Mouse (Mus musculus): Measurements from ENCODE around the gene Lmx1a. TPM values are rescaled to one million over a fixed set of nuclear protein-coding genes. Genes with fewer than 3 reads are reported as not detected.
A peak's percentile ranks its signal among the peaks of the same experiment; 100 is the strongest.

Lmx1a gene
- polyA plus RNA-seq, 1 experiment from 2014 or later = 18.7 TPM

DNA sequence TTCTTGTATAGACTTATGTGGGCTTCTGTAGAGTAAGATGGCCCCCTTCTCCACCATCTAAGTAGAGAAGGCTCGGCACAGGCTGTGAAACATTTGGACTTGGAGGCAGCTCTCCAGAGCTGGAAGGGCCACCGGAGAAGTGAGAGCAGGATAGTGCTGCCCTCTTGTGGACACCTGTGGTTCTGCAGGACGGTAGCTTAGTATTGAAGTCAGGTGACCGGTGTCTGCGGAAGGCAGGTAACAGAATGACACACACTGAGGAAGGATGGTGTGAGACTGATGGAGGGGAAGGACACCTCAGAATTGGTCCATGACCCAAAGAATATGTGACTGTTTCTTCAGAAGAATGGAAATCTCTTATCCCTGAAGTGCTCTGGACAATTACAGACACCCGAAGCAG lies 19.2 kb upstream of the Lmx1a start:
- ATAC-seq (ENCODE audit: low FRiP score) (no peak), DNase-seq (ENCODE audit: low spot score, missing footprints) (no peak)
- 32% methylated on average over 6 of the region's 6 CpGs for WGBS
- Histone ChIP-seq H3K4me2 (no peak overlapping the region), H3K27me3 (ENCODE audit: control insufficient read depth, insufficient read depth, low read length) (peaks cover 17% of the 10 kb centered on the region), H3K4me1 (ENCODE audit: control insufficient read depth, insufficient read depth, low read length) (peaks cover 2% of the 10 kb centered on the region; the same call in 1 of the 2 replicates), H3K27ac (ENCODE audit: low read depth, low read length) (no peak overlapping the region), H3K9me3 (ENCODE audit: control insufficient read depth, low read length) (no peaks in the 10 kb centered on the region), H3K4me3 (ENCODE audit: low read depth, low read length) (no peak overlapping the region), H3K9ac (ENCODE audit: low read length) (no peak overlapping the region), H3K36me3 (ENCODE audit: control insufficient read depth, insufficient read depth, low read length) (no peaks in the 10 kb centered on the region)

DNA sequence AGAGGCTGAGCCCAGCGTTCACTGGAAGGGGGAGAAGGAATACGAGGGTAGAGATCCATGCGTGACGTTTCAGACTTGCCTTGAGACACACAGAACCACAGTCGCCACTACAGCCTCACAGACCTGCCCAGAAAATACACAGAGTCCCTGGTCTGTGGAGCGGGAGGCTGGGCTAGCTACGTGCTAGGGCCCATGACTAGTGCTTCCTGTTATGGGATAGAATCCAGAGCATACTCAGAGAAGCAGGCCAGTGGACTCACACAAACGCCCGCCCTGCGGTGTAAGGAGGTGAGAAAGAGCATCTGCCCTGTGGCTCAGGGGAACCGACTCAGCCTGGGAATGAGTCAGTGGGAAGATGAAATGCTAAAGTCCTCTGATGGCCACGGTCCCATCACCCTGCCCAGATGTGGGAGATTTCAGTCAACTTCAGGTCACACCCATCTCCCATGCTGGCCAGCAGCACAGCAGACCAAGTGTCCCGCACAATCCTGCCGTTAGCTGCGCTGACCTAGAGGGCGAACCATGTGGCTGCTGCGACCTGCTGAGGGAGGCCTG lies 16.5 kb upstream of the Lmx1a start:
- WGBS = 22% methylated on average over 17 of the region's 17 CpGs
- Histone ChIP-seq H3K9ac (ENCODE audit: low read length) (no peak overlapping the region), H3K36me3 (ENCODE audit: control insufficient read depth, insufficient read depth, low read length) (no peaks in the 10 kb centered on the region), H3K27me3 (ENCODE audit: control insufficient read depth, insufficient read depth, low read length) (peaks cover 17% of the 10 kb centered on the region), H3K4me2 (no peak overlapping the region), H3K4me3 (ENCODE audit: low read depth, low read length) (no peak overlapping the region), H3K4me1 (ENCODE audit: control insufficient read depth, insufficient read depth, low read length) (peaks cover 2% of the 10 kb centered on the region; the same call in 1 of the 2 replicates), H3K27ac (ENCODE audit: low read depth, low read length) (no peak overlapping the region), H3K9me3 (ENCODE audit: control insufficient read depth, low read length) (no peaks in the 10 kb centered on the region)
- DNase-seq (ENCODE audit: low spot score, missing footprints) = no peak
- no peak for ATAC-seq (ENCODE audit: low FRiP score)

GRCm38 (mm10) chr1:167679061-167679460 lies 10.0 kb upstream of the Lmx1a start:
- Histone ChIP-seq H3K36me3 (ENCODE audit: control insufficient read depth, insufficient read depth, low read length) (no peaks in the 10 kb centered on the region), H3K4me3 (ENCODE audit: low read depth, low read length) (no peak overlapping the region), H3K9me3 (ENCODE audit: control insufficient read depth, low read length) (peaks cover 4% of the 10 kb centered on the region; the same call in 1 of the 2 replicates), H3K4me1 (ENCODE audit: control insufficient read depth, insufficient read depth, low read length) (no peaks in the 10 kb centered on the region), H3K4me2 (no peak overlapping the region), H3K27me3 (ENCODE audit: control insufficient read depth, insufficient read depth, low read length) (no peaks in the 10 kb centered on the region), H3K9ac (ENCODE audit: low read length) (no peak overlapping the region), H3K27ac (ENCODE audit: low read depth, low read length) (no peak overlapping the region)
- 90% methylated on average over 6 of the region's 6 CpGs for WGBS
- ATAC-seq (ENCODE audit: low FRiP score) = no peak
- DNase-seq (ENCODE audit: low spot score, missing footprints) = no peak

- DNase-seq (ENCODE audit: low spot score, missing footprints) (peak; percentile 95), ATAC-seq (ENCODE audit: low FRiP score) (no peak)
- no peaks in the 10 kb centered on the region for H3K36me3 ChIP-seq (ENCODE audit: control insufficient read depth, insufficient read depth, low read length)
- peaks cover 4% of the 10 kb centered on the region; the same call in 1 of the 2 replicates for H3K9me3 ChIP-seq (ENCODE audit: control insufficient read depth, low read length)
- peaks cover 68% of the 10 kb centered on the region for H3K27me3 ChIP-seq (ENCODE audit: control insufficient read depth, insufficient read depth, low read length)
- peak overlapping the region; percentile 75 for H3K4me2 ChIP-seq
- WGBS = 0% methylated on average over 8 of the region's 8 CpGs
- H3K4me1 ChIP-seq (ENCODE audit: control insufficient read depth, insufficient read depth, low read length) = peaks cover 11% of the 10 kb centered on the region
- H3K9ac ChIP-seq (ENCODE audit: low read length) = peak overlapping the region; percentile 64
- H3K4me3 ChIP-seq (ENCODE audit: low read depth, low read length) = peak overlapping the region; percentile 49
- H3K27ac ChIP-seq (ENCODE audit: low read depth, low read length) = no peak overlapping the region
Observed at GRCm38 (mm10) chr1:167688001-167688346, 1.1 kb upstream of the Lmx1a start.

DNA sequence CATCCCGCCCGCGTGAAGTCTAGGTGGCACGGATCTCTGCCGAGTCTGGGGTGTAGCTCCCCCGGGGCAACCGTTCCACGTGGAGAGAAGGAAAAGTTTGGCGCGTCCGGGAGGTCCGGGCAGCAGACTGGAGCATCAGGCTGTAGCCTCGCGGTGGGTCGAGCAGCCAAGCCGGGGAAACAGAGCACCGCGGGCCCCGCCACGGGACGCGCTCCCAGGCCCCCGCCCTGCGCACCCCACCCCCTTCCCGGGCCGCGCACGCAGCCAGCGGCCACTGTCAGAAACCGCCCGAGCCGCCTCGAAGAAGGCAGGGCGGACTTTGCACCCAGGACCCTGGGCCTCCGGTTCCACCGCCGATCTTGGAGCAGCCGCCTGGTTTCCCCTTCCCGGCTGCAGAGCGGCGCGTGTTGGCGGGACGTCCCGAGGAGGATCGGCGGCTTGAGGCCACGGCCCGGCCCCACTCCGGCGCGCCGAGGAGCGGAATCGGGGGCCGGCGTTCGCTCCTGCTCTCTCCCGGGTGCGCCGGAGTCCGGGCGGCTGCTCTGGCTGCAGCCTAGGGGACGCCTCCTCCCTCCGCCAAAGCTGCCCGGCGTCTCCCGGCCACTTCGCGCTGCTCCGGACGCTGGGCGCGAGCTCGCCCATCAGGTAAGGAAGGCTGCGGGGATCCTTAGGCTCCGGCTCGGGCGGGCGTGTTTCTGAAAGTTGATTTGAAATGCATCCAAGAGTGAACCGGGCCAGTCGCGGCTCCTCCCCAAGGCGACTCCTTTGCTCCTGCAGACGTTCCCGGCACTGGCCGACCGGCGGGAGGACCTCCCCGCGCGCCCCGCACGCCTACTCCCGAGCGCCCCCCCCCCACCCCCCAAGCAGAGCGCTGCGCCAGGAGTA lies 448 bp upstream of the Lmx1a start:
- H3K4me2 ChIP-seq = peak overlapping the region; percentile 75
- H3K27me3 ChIP-seq (ENCODE audit: control insufficient read depth, insufficient read depth, low read length) = peaks cover 73% of the 10 kb centered on the region
- ATAC-seq (ENCODE audit: low FRiP score) (peak; percentile 60), DNase-seq (ENCODE audit: low spot score, missing footprints) (peak; percentile 95)
- WGBS = under 1% methylated on average over 98 of the region's 98 CpGs
- peaks cover 4% of the 10 kb centered on the region; the same call in 1 of the 2 replicates for H3K9me3 ChIP-seq (ENCODE audit: control insufficient read depth, low read length)
- H3K36me3 ChIP-seq (ENCODE audit: control insufficient read depth, insufficient read depth, low read length) = no peaks in the 10 kb centered on the region
- peak overlapping the region; percentile 49 for H3K4me3 ChIP-seq (ENCODE audit: low read depth, low read length)
- peak overlapping the region; percentile 64 for H3K9ac ChIP-seq (ENCODE audit: low read length)
- H3K4me1 ChIP-seq (ENCODE audit: control insufficient read depth, insufficient read depth, low read length) = peaks cover 11% of the 10 kb centered on the region
- peak overlapping the region; percentile 30; the same call in 1 of the 2 replicates for H3K27ac ChIP-seq (ENCODE audit: low read depth, low read length)

- Histone ChIP-seq H3K4me3 (ENCODE audit: low read depth, low read length) (peak overlapping the region; percentile 49), H3K36me3 (ENCODE audit: control insufficient read depth, insufficient read depth, low read length) (no peaks in the 10 kb centered on the region), H3K27me3 (ENCODE audit: control insufficient read depth, insufficient read depth, low read length) (peaks cover 74% of the 10 kb centered on the region), H3K9me3 (ENCODE audit: control insufficient read depth, low read length) (peaks cover 3% of the 10 kb centered on the region; the same call in 1 of the 2 replicates), H3K27ac (ENCODE audit: low read depth, low read length) (peak overlapping the region; percentile 25), H3K4me2 (peak overlapping the region; percentile 75), H3K9ac (ENCODE audit: low read length) (peak overlapping the region; percentile 64), H3K4me1 (ENCODE audit: control insufficient read depth, insufficient read depth, low read length) (peaks cover 11% of the 10 kb centered on the region)
- ATAC-seq (ENCODE audit: low FRiP score) (peak; percentile 71), DNase-seq (ENCODE audit: low spot score, missing footprints) (peak; percentile 95)
- WGBS = under 1% methylated on average over 36 of the region's 36 CpGs
Observed at GRCm38 (mm10) chr1:167689262-167690137, 463 bp downstream of the Lmx1a start.

DNA sequence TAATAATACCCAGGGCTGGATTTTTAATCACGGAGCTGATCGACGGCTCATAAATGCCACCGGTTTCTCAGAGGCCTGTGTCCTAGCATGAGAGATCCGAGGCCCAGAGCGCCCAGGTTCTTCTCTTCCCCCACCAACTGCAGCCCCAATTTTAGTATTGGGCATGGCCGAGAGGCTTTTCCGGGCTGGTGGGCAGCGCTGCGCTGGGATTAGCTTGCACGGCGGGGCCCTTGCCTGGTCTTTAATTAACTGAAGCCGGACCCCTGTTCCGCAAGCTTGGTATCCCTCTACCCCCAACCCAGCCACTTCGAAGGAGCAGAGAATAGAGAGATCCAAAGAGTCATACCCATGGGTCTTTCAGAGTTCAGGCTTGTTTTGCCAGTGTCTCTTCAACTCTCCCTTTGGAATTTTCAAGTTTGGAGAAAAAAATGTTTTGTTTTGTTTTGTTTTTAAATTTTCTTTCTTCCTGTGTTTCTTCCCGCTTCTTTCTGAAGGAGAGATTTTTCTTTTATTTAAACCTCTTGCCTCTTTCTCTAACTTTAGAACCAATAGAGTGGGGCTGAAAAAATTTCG lies 1.2 kb downstream of the Lmx1a start:
- Histone ChIP-seq H3K27me3 (ENCODE audit: control insufficient read depth, insufficient read depth, low read length) (peaks cover 81% of the 10 kb centered on the region), H3K36me3 (ENCODE audit: control insufficient read depth, insufficient read depth, low read length) (no peaks in the 10 kb centered on the region), H3K4me1 (ENCODE audit: control insufficient read depth, insufficient read depth, low read length) (peaks cover 11% of the 10 kb centered on the region), H3K9me3 (ENCODE audit: control insufficient read depth, low read length) (no peaks in the 10 kb centered on the region), H3K27ac (ENCODE audit: low read depth, low read length) (peak overlapping the region; percentile 1), H3K4me3 (ENCODE audit: low read depth, low read length) (peak overlapping the region; percentile 49), H3K4me2 (no peak overlapping the region; the same call in 1 of the 2 replicates), H3K9ac (ENCODE audit: low read length) (peak overlapping the region; percentile 17; the same call in 1 of the 2 replicates)
- peak; percentile 95 for DNase-seq (ENCODE audit: low spot score, missing footprints)
- WGBS = under 1% methylated on average over 17 of the region's 17 CpGs
- no peak for ATAC-seq (ENCODE audit: low FRiP score)

DNA sequence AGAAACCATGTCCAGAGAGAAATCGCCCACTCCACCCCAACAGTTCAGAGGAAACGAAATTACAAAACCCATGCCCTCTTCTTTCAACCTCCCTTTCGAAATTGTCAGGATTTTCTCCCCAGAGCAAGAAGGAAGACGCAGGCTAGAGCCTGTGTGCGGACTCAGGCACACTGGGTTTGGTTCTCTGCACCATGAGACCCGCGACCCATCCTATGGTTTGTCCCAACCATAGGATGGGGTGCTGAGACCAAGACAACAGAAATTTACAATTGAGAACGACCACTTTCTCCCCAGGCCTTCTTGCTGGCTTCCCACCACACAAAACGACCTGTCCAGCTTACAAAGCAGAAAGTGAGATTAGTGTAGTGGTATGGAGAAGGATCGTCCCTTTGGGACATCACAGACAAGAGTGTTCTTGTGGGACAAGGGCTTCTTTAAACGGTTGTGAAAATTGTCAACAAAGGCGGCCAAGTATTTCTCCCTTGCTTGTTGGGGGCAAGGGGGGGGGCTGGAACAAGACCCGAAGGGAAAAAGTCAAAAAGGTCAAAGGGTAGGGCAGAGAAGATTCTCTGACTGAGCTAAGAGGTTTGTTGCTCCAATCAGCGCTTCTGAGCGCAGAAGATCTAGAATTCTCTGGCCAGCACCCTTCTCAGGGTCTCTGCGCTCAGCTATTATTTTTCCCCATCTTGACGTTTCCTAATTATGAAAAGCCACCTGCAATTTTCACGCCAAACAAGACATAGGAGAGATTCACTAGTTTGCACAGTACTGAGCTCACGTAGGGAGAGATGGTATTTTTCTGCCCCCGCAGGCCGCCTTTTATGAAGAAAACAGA lies 1.9 kb downstream of the Lmx1a start:
- H3K27me3 ChIP-seq (ENCODE audit: control insufficient read depth, insufficient read depth, low read length) = peaks cover 84% of the 10 kb centered on the region
- H3K4me2 ChIP-seq = peak overlapping the region; percentile 15; the same call in 1 of the 2 replicates
- peak overlapping the region; percentile 49 for H3K4me3 ChIP-seq (ENCODE audit: low read depth, low read length)
- 2% methylated on average over 21 of the region's 21 CpGs for WGBS
- H3K27ac ChIP-seq (ENCODE audit: low read depth, low read length) = no peak overlapping the region; the same call in 1 of the 2 replicates
- H3K4me1 ChIP-seq (ENCODE audit: control insufficient read depth, insufficient read depth, low read length) = peaks cover 11% of the 10 kb centered on the region
- no peak for ATAC-seq (ENCODE audit: low FRiP score)
- no peaks in the 10 kb centered on the region for H3K9me3 ChIP-seq (ENCODE audit: control insufficient read depth, low read length)
- DNase-seq (ENCODE audit: low spot score, missing footprints) = peak; percentile 95
- H3K9ac ChIP-seq (ENCODE audit: low read length) = peak overlapping the region; percentile 9; the same call in 1 of the 2 replicates
- no peaks in the 10 kb centered on the region for H3K36me3 ChIP-seq (ENCODE audit: control insufficient read depth, insufficient read depth, low read length)

All from midbrain, embryonic 11.5 days (tissue).